In the genomic region with DNA sequence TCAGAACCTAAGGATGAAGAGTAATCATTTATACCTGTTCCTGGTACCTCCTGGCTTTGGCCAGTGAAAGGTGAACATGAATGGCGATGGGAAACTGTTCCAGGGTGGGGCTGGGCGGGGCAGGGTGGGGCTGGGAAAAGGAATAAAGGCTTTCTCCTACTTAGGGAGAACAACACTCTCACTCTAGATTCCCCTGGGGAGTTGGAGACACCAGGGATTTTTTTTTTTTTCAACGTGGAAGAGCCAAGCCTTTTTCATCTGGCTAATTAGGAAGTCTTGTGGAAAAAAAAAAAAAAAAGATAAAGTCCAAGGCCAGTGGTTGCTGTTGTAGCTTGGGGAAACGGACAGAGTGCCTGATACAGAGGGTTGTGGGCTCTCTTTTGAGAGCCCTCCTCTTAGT, we compare ENCODE assay signal across 16 mouse cellular contexts. TPM values are rescaled to one million over a fixed set of nuclear protein-coding genes. Genes with fewer than 3 reads are reported as not detected.
"Had no signal": no experiment of that assay in that cellular context is flagged by ENCODE, and none has a peak within 500 bp of the region (broad histone marks: within the 10 kb centered on the region; RNA-seq: fewer than 3 reads in every experiment).

No protein-coding gene starts in this region.

- DNase-seq: liver, postnatal 0 days; lung, adult 2 months; lung, postnatal 14 days; lung, postnatal 36 days; right cerebral cortex, postnatal 14 days; thymus, adult 2 months; thymus, postnatal 25 days; thymus, postnatal 4 days had no signal

- H3K4me3 ChIP-seq: lung, embryonic 15.5 days; megakaryocyte, embryonic 14.5 days; midbrain, embryonic 13.5 days; midbrain, embryonic 15.5 days; neural tube, embryonic 12.5 days; stomach, embryonic 15.5 days had no signal

- H3K27me3 ChIP-seq: lung, embryonic 15.5 days; megakaryocyte, embryonic 14.5 days; midbrain, embryonic 13.5 days; midbrain, embryonic 15.5 days; neural tube, embryonic 12.5 days; stomach, embryonic 15.5 days had no signal

- H3K9me3 ChIP-seq: lung, embryonic 15.5 days; midbrain, embryonic 13.5 days; midbrain, embryonic 15.5 days; neural tube, embryonic 12.5 days; stomach, embryonic 15.5 days had no signal

- H3K36me3 ChIP-seq: lung, embryonic 15.5 days; stomach, embryonic 15.5 days had no signal

- H3K27ac ChIP-seq: lung, embryonic 15.5 days; macrophage; midbrain, embryonic 13.5 days; midbrain, embryonic 15.5 days; neural tube, embryonic 12.5 days; stomach, embryonic 15.5 days; stomach, postnatal 0 days had no signal

- H3K4me1 ChIP-seq: lung, embryonic 15.5 days; megakaryocyte, embryonic 14.5 days; stomach, embryonic 15.5 days had no signal

RNA-seq across cellular contexts. Expression of a gene that starts 7.5 kb away (rescaled TPM):
- polyA plus RNA-seq: macrophage had no signal
